Mouse (Mus musculus): ENCODE results near the gene Cryge. TPM values are rescaled to one million over a fixed set of nuclear protein-coding genes. Genes with fewer than 3 reads are reported as not detected.

Cryge gene
- polyA plus RNA-seq, 1 experiment from 2014 or later = not detected

GRCm38 (mm10) chr1:65039679-65040078 lies 11.3 kb downstream of the Cryge start:
- H3K4me1 ChIP-seq (ENCODE audit: control insufficient read depth, insufficient read depth, low read length) = no peaks in the 10 kb centered on the region
- ATAC-seq (no peak), DNase-seq (ENCODE audit: low spot score) (no peak)
- no peak overlapping the region for H3K4me3 ChIP-seq (ENCODE audit: low read depth, low read length)
- H3K9ac ChIP-seq (ENCODE audit: low read length) = no peak overlapping the region
- H3K27me3 ChIP-seq (replicated peaks; ENCODE audit: control insufficient read depth, insufficient read depth, low read length) = no peaks in the 10 kb centered on the region
- no peak overlapping the region for H3K27ac ChIP-seq (ENCODE audit: low read depth, low read length)
- H3K9me3 ChIP-seq (replicated peaks; ENCODE audit: control insufficient read depth, low read length) = no peaks in the 10 kb centered on the region
- H3K36me3 ChIP-seq (ENCODE audit: control insufficient read depth, insufficient read depth, low read length) = no peaks in the 10 kb centered on the region
- H3K4me2 ChIP-seq (ENCODE audit: low read length) = no peak overlapping the region
- WGBS = 71% methylated on average over 3 of the region's 3 CpGs

- no peaks in the 10 kb centered on the region for H3K9me3 ChIP-seq (replicated peaks; ENCODE audit: control insufficient read depth, low read length)
- H3K9ac ChIP-seq (ENCODE audit: low read length) = no peak overlapping the region
- H3K27me3 ChIP-seq (replicated peaks; ENCODE audit: control insufficient read depth, insufficient read depth, low read length) = no peaks in the 10 kb centered on the region
- H3K4me2 ChIP-seq (ENCODE audit: low read length) = no peak overlapping the region
- H3K36me3 ChIP-seq (ENCODE audit: control insufficient read depth, insufficient read depth, low read length) = no peaks in the 10 kb centered on the region
- H3K4me3 ChIP-seq (ENCODE audit: low read depth, low read length) = no peak overlapping the region
- no peak for ATAC-seq
- no peaks in the 10 kb centered on the region for H3K4me1 ChIP-seq (ENCODE audit: control insufficient read depth, insufficient read depth, low read length)
- no peak overlapping the region for H3K27ac ChIP-seq (ENCODE audit: low read depth, low read length)
- 88% methylated on average over 2 of the region's 2 CpGs for WGBS
- DNase-seq (ENCODE audit: low spot score) = no peak
Observed at GRCm38 (mm10) chr1:65037542-65037941, 13.4 kb downstream of the Cryge start.

GRCm38 (mm10) chr1:65035513-65035912 lies 15.4 kb downstream of the Cryge start:
- H3K27ac ChIP-seq (ENCODE audit: low read depth, low read length) = no peak overlapping the region
- ATAC-seq = no peak
- H3K4me2 ChIP-seq (ENCODE audit: low read length) = no peak overlapping the region
- no peaks in the 10 kb centered on the region for H3K9me3 ChIP-seq (replicated peaks; ENCODE audit: control insufficient read depth, low read length)
- H3K4me1 ChIP-seq (ENCODE audit: control insufficient read depth, insufficient read depth, low read length) = no peaks in the 10 kb centered on the region
- no peak for DNase-seq (ENCODE audit: low spot score)
- no peak overlapping the region for H3K9ac ChIP-seq (ENCODE audit: low read length)
- no peaks in the 10 kb centered on the region for H3K36me3 ChIP-seq (ENCODE audit: control insufficient read depth, insufficient read depth, low read length)
- H3K27me3 ChIP-seq (replicated peaks; ENCODE audit: control insufficient read depth, insufficient read depth, low read length) = no peaks in the 10 kb centered on the region
- 24% methylated on average over 3 of the region's 3 CpGs for WGBS
- H3K4me3 ChIP-seq (ENCODE audit: low read depth, low read length) = no peak overlapping the region

GRCm38 (mm10) chr1:65032641-65033040 lies 18.3 kb downstream of the Cryge start, which contains the start of gene Akr1cl:
Gene Akr1cl, minus strand, starts transcription at chr1:65032759.
- H3K9me3 ChIP-seq (replicated peaks; ENCODE audit: control insufficient read depth, low read length) = no peaks in the 10 kb centered on the region
- no peak within 1 kb of the TSS for H3K4me2 ChIP-seq (ENCODE audit: low read length)
- no peak within 1 kb of the TSS for H3K27ac ChIP-seq (ENCODE audit: low read depth, low read length)
- no peaks in the 10 kb centered on the region for H3K4me1 ChIP-seq (ENCODE audit: control insufficient read depth, insufficient read depth, low read length)
- ATAC-seq (no peak), DNase-seq (ENCODE audit: low spot score) (no peak)
- H3K27me3 ChIP-seq (replicated peaks; ENCODE audit: control insufficient read depth, insufficient read depth, low read length) = no peaks in the 10 kb centered on the region
- H3K36me3 ChIP-seq (ENCODE audit: control insufficient read depth, insufficient read depth, low read length) = no peaks in the 10 kb centered on the region
- H3K4me3 ChIP-seq (ENCODE audit: low read depth, low read length) = no peak within 1 kb of the TSS
- H3K9ac ChIP-seq (ENCODE audit: low read length) = no peak within 1 kb of the TSS

GRCm38 (mm10) chr1:65028206-65028605 lies 22.7 kb downstream of the Cryge start:
- 74% methylated on average over 9 of the region's 9 CpGs for WGBS
- ATAC-seq (no peak), DNase-seq (ENCODE audit: low spot score) (no peak)
- Histone ChIP-seq H3K4me1 (ENCODE audit: control insufficient read depth, insufficient read depth, low read length) (no peaks in the 10 kb centered on the region), H3K9me3 (replicated peaks; ENCODE audit: control insufficient read depth, low read length) (no peaks in the 10 kb centered on the region), H3K36me3 (ENCODE audit: control insufficient read depth, insufficient read depth, low read length) (no peaks in the 10 kb centered on the region), H3K27me3 (replicated peaks; ENCODE audit: control insufficient read depth, insufficient read depth, low read length) (no peaks in the 10 kb centered on the region), H3K9ac (ENCODE audit: low read length) (no peak overlapping the region), H3K4me3 (ENCODE audit: low read depth, low read length) (no peak overlapping the region), H3K27ac (ENCODE audit: low read depth, low read length) (no peak overlapping the region), H3K4me2 (ENCODE audit: low read length) (no peak overlapping the region)

GRCm38 (mm10) chr1:65012726-65013125 lies 38.2 kb downstream of the Cryge start:
- Histone ChIP-seq H3K4me1 (ENCODE audit: control insufficient read depth, insufficient read depth, low read length) (no peaks in the 10 kb centered on the region), H3K27me3 (replicated peaks; ENCODE audit: control insufficient read depth, insufficient read depth, low read length) (no peaks in the 10 kb centered on the region), H3K4me2 (ENCODE audit: low read length) (no peak overlapping the region), H3K27ac (ENCODE audit: low read depth, low read length) (no peak overlapping the region), H3K36me3 (ENCODE audit: control insufficient read depth, insufficient read depth, low read length) (no peaks in the 10 kb centered on the region), H3K4me3 (ENCODE audit: low read depth, low read length) (no peak overlapping the region), H3K9me3 (replicated peaks; ENCODE audit: control insufficient read depth, low read length) (no peaks in the 10 kb centered on the region), H3K9ac (ENCODE audit: low read length) (no peak overlapping the region)
- WGBS = 79% methylated on average over 4 of the region's 4 CpGs
- ATAC-seq = no peak
- DNase-seq (ENCODE audit: low spot score) = no peak

- Histone ChIP-seq H3K36me3 (ENCODE audit: control insufficient read depth, insufficient read depth, low read length) (no peaks in the 10 kb centered on the region), H3K9me3 (replicated peaks; ENCODE audit: control insufficient read depth, low read length) (no peaks in the 10 kb centered on the region), H3K27ac (ENCODE audit: low read depth, low read length) (no peak overlapping the region), H3K4me2 (ENCODE audit: low read length) (no peak overlapping the region), H3K27me3 (replicated peaks; ENCODE audit: control insufficient read depth, insufficient read depth, low read length) (no peaks in the 10 kb centered on the region), H3K4me3 (ENCODE audit: low read depth, low read length) (no peak overlapping the region), H3K9ac (ENCODE audit: low read length) (no peak overlapping the region), H3K4me1 (ENCODE audit: control insufficient read depth, insufficient read depth, low read length) (no peaks in the 10 kb centered on the region)
- peak; percentile 89 for ATAC-seq
- 13% methylated on average over 9 of the region's 9 CpGs for WGBS
- DNase-seq (ENCODE audit: low spot score) = peak; percentile 92
Observed at GRCm38 (mm10) chr1:65010153-65010552, 40.8 kb downstream of the Cryge start.

- Histone ChIP-seq H3K36me3 (ENCODE audit: control insufficient read depth, insufficient read depth, low read length) (no peaks in the 10 kb centered on the region), H3K4me3 (ENCODE audit: low read depth, low read length) (no peak overlapping the region), H3K4me1 (ENCODE audit: control insufficient read depth, insufficient read depth, low read length) (no peaks in the 10 kb centered on the region), H3K27me3 (replicated peaks; ENCODE audit: control insufficient read depth, insufficient read depth, low read length) (no peaks in the 10 kb centered on the region), H3K9ac (ENCODE audit: low read length) (no peak overlapping the region), H3K4me2 (ENCODE audit: low read length) (no peak overlapping the region), H3K27ac (ENCODE audit: low read depth, low read length) (no peak overlapping the region), H3K9me3 (replicated peaks; ENCODE audit: control insufficient read depth, low read length) (no peaks in the 10 kb centered on the region)
- DNase-seq (ENCODE audit: low spot score) (no peak), ATAC-seq (no peak)
- WGBS = 94% methylated on average over 6 of the region's 6 CpGs
Observed at GRCm38 (mm10) chr1:65005575-65005974, 45.4 kb downstream of the Cryge start.

GRCm38 (mm10) chr1:65004526-65004925 lies 46.4 kb downstream of the Cryge start:
- Histone ChIP-seq H3K9ac (ENCODE audit: low read length) (no peak overlapping the region), H3K27ac (ENCODE audit: low read depth, low read length) (no peak overlapping the region), H3K4me1 (ENCODE audit: control insufficient read depth, insufficient read depth, low read length) (no peaks in the 10 kb centered on the region), H3K4me2 (ENCODE audit: low read length) (no peak overlapping the region), H3K9me3 (replicated peaks; ENCODE audit: control insufficient read depth, low read length) (no peaks in the 10 kb centered on the region), H3K4me3 (ENCODE audit: low read depth, low read length) (no peak overlapping the region), H3K27me3 (replicated peaks; ENCODE audit: control insufficient read depth, insufficient read depth, low read length) (no peaks in the 10 kb centered on the region), H3K36me3 (ENCODE audit: control insufficient read depth, insufficient read depth, low read length) (no peaks in the 10 kb centered on the region)
- WGBS = 89% methylated on average over 4 of the region's 4 CpGs
- ATAC-seq = no peak
- DNase-seq (ENCODE audit: low spot score) = no peak
